Comparison of ENCODE assay signal across 8 mouse cellular contexts in the genomic region with DNA sequence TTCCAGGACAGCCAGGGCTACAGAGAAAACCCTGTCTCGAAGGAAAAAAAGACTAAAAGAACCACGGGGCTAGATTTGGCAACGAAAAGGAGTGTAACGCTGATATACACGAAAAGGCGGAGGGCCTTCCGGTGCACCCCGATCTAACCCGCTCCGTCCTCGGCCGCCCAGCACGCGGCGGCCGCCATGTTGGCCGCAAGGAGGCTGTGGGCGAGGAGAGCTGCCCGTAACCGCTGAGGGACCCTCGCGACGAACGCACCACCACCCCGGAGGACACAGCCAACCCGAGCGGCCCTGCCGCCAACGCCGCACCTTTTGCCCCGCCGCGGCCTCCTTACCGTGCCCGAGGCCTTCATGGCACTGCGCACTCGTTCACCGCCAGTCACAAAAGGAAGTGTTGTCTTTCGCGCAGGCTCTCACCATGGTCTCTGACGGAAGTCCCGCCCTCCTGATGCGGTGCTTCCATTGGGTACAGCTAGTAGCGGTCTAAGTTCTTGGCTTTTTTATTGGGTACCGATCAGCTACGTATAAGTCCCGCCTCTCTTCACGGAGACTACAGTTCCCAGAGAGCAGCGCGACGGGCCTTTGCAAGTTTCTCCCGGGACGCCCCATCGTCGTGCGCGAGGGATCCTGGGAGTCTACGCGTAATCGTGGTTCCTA. TPM values are rescaled to one million over a fixed set of nuclear protein-coding genes. Genes with fewer than 3 reads are reported as not detected.
DNase-seq lines count a peak whose midpoint lies in the region; ATAC-seq and TF ChIP-seq lines count a peak whose summit lies in the region.

Gene Rpl18a, minus strand, starts transcription at position 392 of the 660 bp plus-strand sequence.

- peak within 1 kb of the TSS; percentile 91 for H3K27ac ChIP-seq in MEL (ENCODE audit: control insufficient read depth, low read depth, low read length)
- H3K27ac ChIP-seq in cerebellum, adult 2 months (ENCODE audit: insufficient read depth, low read length), result peak within 1 kb of the TSS; percentile 55; the same call in 1 of the 2 replicates
- peak within 1 kb of the TSS; percentile 80 for H3K27ac ChIP-seq in forebrain, postnatal 0 days (ENCODE audit: low read depth, low read length)
- peak within 1 kb of the TSS; percentile 91 for H3K27ac ChIP-seq in lung, embryonic 15.5 days

- peak; percentile 99 for DNase-seq in MEL (ENCODE audit: low read depth, low spot score)
- DNase-seq in cerebellum, adult 2 months, result peak; percentile 95 to 99
- DNase-seq in forebrain, postnatal 0 days, result peak; percentile 98
- peak; percentile 93 for DNase-seq in heart, postnatal 4 days
- peak; percentile 96 to 98 for DNase-seq in layer of hippocampus, adult 8-10 months (ENCODE audit: low spot score in 2 of 2)
- DNase-seq in ovary, adult 18-20 months (ENCODE audit: low spot score), result peak; percentile 96
- peak; percentile 98 for DNase-seq in thymus, postnatal 0 days (ENCODE audit: low spot score)

- no peak for TF ChIP-seq RAD21 in MEL (IDR thresholded peaks at IDR 0.05; ENCODE audit: low read depth, low read length)

- peak within 1 kb of the TSS; percentile 99 for H3K9ac ChIP-seq in MEL (ENCODE audit: control insufficient read depth, low read depth, low read length, poor library complexity, severe bottlenecking)
- peak within 1 kb of the TSS; percentile 96 for H3K9ac ChIP-seq in forebrain, postnatal 0 days
- H3K9ac ChIP-seq in lung, embryonic 15.5 days, result peak within 1 kb of the TSS; percentile 86

- H3K4me2 ChIP-seq in forebrain, postnatal 0 days (ENCODE audit: low read depth), result peak within 1 kb of the TSS; percentile 90
- peak within 1 kb of the TSS; percentile 91 for H3K4me2 ChIP-seq in lung, embryonic 15.5 days

- no peaks in the 10 kb centered on the region for H3K27me3 ChIP-seq in MEL (ENCODE audit: control insufficient read depth in 1 of 2, insufficient read depth in 2 of 2, low read length in 2 of 2)
- no peaks in the 10 kb centered on the region for H3K27me3 ChIP-seq in cerebellum, adult 2 months (ENCODE audit: control insufficient read depth, insufficient read depth, low read length)
- peaks cover 10% of the 10 kb centered on the region for H3K27me3 ChIP-seq in forebrain, postnatal 0 days (ENCODE audit: insufficient read depth, low read length)
- H3K27me3 ChIP-seq in lung, embryonic 15.5 days, result peaks cover 21% of the 10 kb centered on the region

- H3K4me3 ChIP-seq in MEL (ENCODE audit: control insufficient read depth in 1 of 2, insufficient read depth in 1 of 2, low read depth in 2 of 2, low read length in 2 of 2), result peak within 1 kb of the TSS; percentile 79 to 97
- peak within 1 kb of the TSS; percentile 79 for H3K4me3 ChIP-seq in cerebellum, adult 2 months (replicated peaks; ENCODE audit: insufficient read depth, low read depth, low read length)
- peak within 1 kb of the TSS; percentile 89 for H3K4me3 ChIP-seq in forebrain, postnatal 0 days (ENCODE audit: low read depth, low read length)
- H3K4me3 ChIP-seq in lung, embryonic 15.5 days, result peak within 1 kb of the TSS; percentile 68

- H3K36me3 ChIP-seq in MEL (ENCODE audit: control insufficient read depth in 1 of 2, insufficient read depth in 2 of 2, low read length in 2 of 2), result peaks cover 7 to 17% of the 10 kb centered on the region in 2 experiments; a peak in 3 of 4 replicates
- H3K36me3 ChIP-seq in forebrain, postnatal 0 days (ENCODE audit: insufficient read depth), result peaks cover 24% of the 10 kb centered on the region
- H3K36me3 ChIP-seq in lung, embryonic 15.5 days, result peaks cover 24% of the 10 kb centered on the region

- no peak for TF ChIP-seq CTCF in MEL (IDR thresholded peaks at IDR 0.05 in 2 of 3, conservative IDR thresholded peaks at IDR 0.05 in 1 of 3; ENCODE audit: control insufficient read depth in 1 of 3, insufficient read depth in 1 of 3, low read depth in 2 of 3, low read length in 3 of 3, poor library complexity in 1 of 3, severe bottlenecking in 1 of 3)
- TF ChIP-seq CTCF in cerebellum, adult 2 months (IDR thresholded peaks at IDR 0.05; ENCODE audit: borderline replicate concordance, insufficient read depth, low read depth, low read length), result no peak
- TF ChIP-seq CTCF in forebrain, postnatal 0 days (IDR thresholded peaks at IDR 0.05; ENCODE audit: low read depth), result peak; percentile 49

- peaks cover 19% of the 10 kb centered on the region for H3K79me2 ChIP-seq in MEL (ENCODE audit: control insufficient read depth, insufficient read depth, low read length, poor library complexity)

- WGBS in cerebellum, adult 2 months, result under 1% methylated on average over 60 of the region's 60 CpGs
- 2% methylated on average over 59 of the region's 60 CpGs for WGBS in forebrain, postnatal 0 days
- under 1% methylated on average over 60 of the region's 60 CpGs for WGBS in lung, embryonic 15.5 days

- peaks cover 4 to 11% of the 10 kb centered on the region in 2 experiments; a peak in 3 of 4 replicates for H3K4me1 ChIP-seq in MEL (ENCODE audit: control insufficient read depth in 1 of 2, insufficient read depth in 2 of 2, low read length in 2 of 2)
- H3K4me1 ChIP-seq in cerebellum, adult 2 months (ENCODE audit: control insufficient read depth, insufficient read depth, low read length), result 0 out of 2 replicates have a peak, but pooled peaks cover 3% of the 10 kb centered on the region
- peaks cover 4% of the 10 kb centered on the region; the same call in 1 of the 2 replicates for H3K4me1 ChIP-seq in forebrain, postnatal 0 days (ENCODE audit: insufficient read depth)
- peaks cover 22% of the 10 kb centered on the region for H3K4me1 ChIP-seq in lung, embryonic 15.5 days

- peak; percentile 84 to 96 for TF ChIP-seq POLR2A in MEL (IDR thresholded peaks at IDR 0.05; ENCODE audit: control insufficient read depth in 1 of 2, insufficient read depth in 1 of 2, low read depth in 1 of 2, low read length in 2 of 2, poor library complexity in 1 of 2)
- peak; percentile 93 for TF ChIP-seq POLR2A in cerebellum, adult 2 months (IDR thresholded peaks at IDR 0.05; ENCODE audit: borderline replicate concordance, insufficient read depth, low read length)

- TF ChIP-seq EP300 in MEL (IDR thresholded peaks at IDR 0.05; ENCODE audit: low read depth in 1 of 2, low read length in 2 of 2), result no peak

- peak; percentile 98 for ATAC-seq in forebrain, postnatal 0 days
- peak; percentile 97 for ATAC-seq in lung, embryonic 15.5 days (ENCODE audit: borderline replicate concordance, extremely low read depth, low FRiP score, low TSS enrichment)

- no peaks in the 10 kb centered on the region for H3K9me3 ChIP-seq in MEL (replicated peaks; ENCODE audit: insufficient read depth, low read length)
- H3K9me3 ChIP-seq in forebrain, postnatal 0 days (ENCODE audit: low read length), result no peaks in the 10 kb centered on the region
- no peaks in the 10 kb centered on the region for H3K9me3 ChIP-seq in lung, embryonic 15.5 days

TF ChIP-seq in MEL, 35 proteins besides CTCF, POLR2A, EP300 and RAD21 (continues in another document):
- peak; percentile 75 for TF ChIP-seq ELF1 (IDR thresholded peaks at IDR 0.05; ENCODE audit: low read depth, low read length)
- peak; percentile 93 for TF ChIP-seq MYC (IDR thresholded peaks at IDR 0.05; ENCODE audit: low read depth, low read length)
- no peak for TF ChIP-seq UBTF (IDR thresholded peaks at IDR 0.05; ENCODE audit: borderline replicate concordance, insufficient read depth, low read depth, low read length)
- TF ChIP-seq MAX (IDR thresholded peaks at IDR 0.05; ENCODE audit: low read length), result peak; percentile 91
- TF ChIP-seq MEF2A (IDR thresholded peaks at IDR 0.05; ENCODE audit: extremely low read depth, insufficient replicate concordance, low read depth, low read length, poor library complexity, severe bottlenecking), result no peak
- no peak for TF ChIP-seq TAL1 (IDR thresholded peaks at IDR 0.05; ENCODE audit: low read length)
- no peak for TF ChIP-seq E2F4 (IDR thresholded peaks at IDR 0.05; ENCODE audit: borderline replicate concordance, low read depth, low read length)
- TF ChIP-seq ZMIZ1 (IDR thresholded peaks at IDR 0.05; ENCODE audit: low read depth, low read length), result peak; percentile 93
- TF ChIP-seq CHD2 (IDR thresholded peaks at IDR 0.05; ENCODE audit: low read length), result peak; percentile 53; the same call in 1 of the 2 replicates
- no peak; the same call in 1 of the 2 replicates for TF ChIP-seq GABPA (IDR thresholded peaks at IDR 0.05; ENCODE audit: low read depth, low read length)
- TF ChIP-seq SMC3 (IDR thresholded peaks at IDR 0.05; ENCODE audit: low read depth, low read length), result no peak
- TF ChIP-seq POLR2AphosphoS5 (IDR thresholded peaks at IDR 0.05; ENCODE audit: borderline replicate concordance, low read depth, low read length), result peak; percentile 96
- TF ChIP-seq TBP (IDR thresholded peaks at IDR 0.05; ENCODE audit: low read depth, low read length), result peak; percentile 98
- TF ChIP-seq NRF1 (IDR thresholded peaks at IDR 0.05; ENCODE audit: insufficient read depth, low read depth, low read length, poor library complexity, severe bottlenecking), result peak; percentile 69
- no peak for TF ChIP-seq BHLHE40 (IDR thresholded peaks at IDR 0.05; ENCODE audit: borderline replicate concordance, low read depth, low read length)
- no peak for TF ChIP-seq ZKSCAN1 (IDR thresholded peaks at IDR 0.05; ENCODE audit: low read depth, low read length)
- TF ChIP-seq USF1 (IDR thresholded peaks at IDR 0.05; ENCODE audit: low read depth, low read length), result no peak
- peak; percentile 87 for TF ChIP-seq POLR2AphosphoS2 (IDR thresholded peaks at IDR 0.05; ENCODE audit: low read length)
- no peak for TF ChIP-seq RCOR1 (IDR thresholded peaks at IDR 0.05; ENCODE audit: low read depth, low read length)
- peak; percentile 90 for TF ChIP-seq KAT2A (conservative IDR thresholded peaks at IDR 0.05; ENCODE audit: low read depth, low read length)
- no peak; the same call in 1 of the 2 replicates for TF ChIP-seq ETS1 (IDR thresholded peaks at IDR 0.05; ENCODE audit: low read depth, low read length)
- TF ChIP-seq USF2 (IDR thresholded peaks at IDR 0.05; ENCODE audit: borderline replicate concordance in 1 of 2, insufficient read depth in 1 of 2, low read depth in 1 of 2, low read length in 2 of 2), result no peak

RNA-seq across cellular contexts. Expression of gene Rpl18a, which starts in this region (rescaled TPM):
- total RNA-seq in MEL (2012; rRNA removed), result 4,999 and 5,671 TPM in 2 replicates
- polyA plus RNA-seq in MEL (2012; ENCODE audit: insufficient read depth in 1 of 2, insufficient read length in 2 of 2, low read depth in 1 of 2, low replicate concordance in 2 of 2, missing spikeins in 1 of 2), result 1,000 to 10,000 TPM in 1 of 2 experiments, not detected in 1; 5,399 TPM
- 1,458 and 1,510 TPM in 2 replicates for polyA plus RNA-seq in cerebellum, adult 2 months (2012; rRNA removed)
- 1,945 and 2,194 TPM in 2 replicates for total RNA-seq in forebrain, postnatal 0 days (2014; rRNA removed)
- 2,793 and 3,853 TPM in 2 replicates for polyA plus RNA-seq in forebrain, postnatal 0 days (2015; fragmentation: Nextera tagmentation; extraction: Ambion mirVana)
- total RNA-seq in heart, postnatal 4 days (2021), result 1,000 to 10,000 TPM; 1,266 to 1,294 TPM
- total RNA-seq in layer of hippocampus, adult 8-10 months (2022), result 100 to 1,000 TPM; 619 to 893 (median 714) TPM
- polyA plus RNA-seq in lung, embryonic 15.5 days (2015; fragmentation: Nextera tagmentation; extraction: Ambion mirVana), result 4,502 and 4,535 TPM in 2 replicates
- polyA plus RNA-seq in thymus, postnatal 0 days (2015; fragmentation: Nextera tagmentation; extraction: Ambion mirVana), result 6,882 and 7,160 TPM in 2 replicates

Comparison
In these comparisons a context has a peak if more than half of its experiments do, and no peak if none do; other contexts are left out.
1. Peak in every context shown above with its lines: DNase-seq, ATAC-seq, H3K4me3 ChIP-seq and H3K27ac ChIP-seq.